Mouse (Mus musculus): Measurements from ENCODE around the gene Map6d1. TPM values are rescaled to one million over a fixed set of nuclear protein-coding genes. Genes with fewer than 3 reads are reported as not detected.

The Map6d1 gene
- polyA plus RNA-seq, 1 experiment from 2014 or later, result 5.1 TPM

GRCm38 (mm10) chr16:20199501-20200201, 41.5 kb downstream of the Map6d1 start:
- Histone ChIP-seq H3K27ac (replicated peaks; ENCODE audit: low read depth, low read length) (no peak overlapping the region), H3K4me1 (ENCODE audit: control insufficient read depth, insufficient read depth, low read length) (no peaks in the 10 kb centered on the region), H3K4me2 (ENCODE audit: low read length) (no peak overlapping the region), H3K9me3 (ENCODE audit: control insufficient read depth, low read length) (no peaks in the 10 kb centered on the region), H3K4me3 (replicated peaks; ENCODE audit: low read depth, low read length) (no peak overlapping the region), H3K9ac (replicated peaks; ENCODE audit: low read length) (no peak overlapping the region), H3K27me3 (ENCODE audit: control insufficient read depth, insufficient read depth, low read length) (no peaks in the 10 kb centered on the region), H3K36me3 (ENCODE audit: control insufficient read depth, insufficient read depth, low read length) (peaks cover 71% of the 10 kb centered on the region)
- ATAC-seq (ENCODE audit: low FRiP score, low TSS enrichment) (no peak), DNase-seq (no peak)
- 94% methylated on average over 5 of the region's 5 CpGs for WGBS

- WGBS, result 95% methylated on average over 5 of the region's 5 CpGs
- H3K4me3 ChIP-seq (replicated peaks; ENCODE audit: low read depth, low read length), result no peak overlapping the region
- peaks cover 77% of the 10 kb centered on the region for H3K36me3 ChIP-seq (ENCODE audit: control insufficient read depth, insufficient read depth, low read length)
- H3K4me2 ChIP-seq (ENCODE audit: low read length), result no peak overlapping the region
- H3K9me3 ChIP-seq (ENCODE audit: control insufficient read depth, low read length), result no peaks in the 10 kb centered on the region
- H3K27ac ChIP-seq (replicated peaks; ENCODE audit: low read depth, low read length), result no peak overlapping the region
- H3K27me3 ChIP-seq (ENCODE audit: control insufficient read depth, insufficient read depth, low read length), result no peaks in the 10 kb centered on the region
- no peak overlapping the region for H3K9ac ChIP-seq (replicated peaks; ENCODE audit: low read length)
- no peaks in the 10 kb centered on the region for H3K4me1 ChIP-seq (ENCODE audit: control insufficient read depth, insufficient read depth, low read length)
- ATAC-seq (ENCODE audit: low FRiP score, low TSS enrichment), result no peak
- DNase-seq, result no peak
Measured at GRCm38 (mm10) chr16:20196962-20197361, 44.2 kb downstream of the Map6d1 start.

GRCm38 (mm10) chr16:20195546-20195945, 45.6 kb downstream of the Map6d1 start:
- H3K27me3 ChIP-seq (ENCODE audit: control insufficient read depth, insufficient read depth, low read length), result no peaks in the 10 kb centered on the region
- no peak overlapping the region for H3K9ac ChIP-seq (replicated peaks; ENCODE audit: low read length)
- WGBS, result 97% methylated on average over 3 of the region's 3 CpGs
- no peak overlapping the region for H3K4me3 ChIP-seq (replicated peaks; ENCODE audit: low read depth, low read length)
- peaks cover 83% of the 10 kb centered on the region for H3K36me3 ChIP-seq (ENCODE audit: control insufficient read depth, insufficient read depth, low read length)
- ATAC-seq (ENCODE audit: low FRiP score, low TSS enrichment) (no peak), DNase-seq (peak; percentile 71)
- H3K27ac ChIP-seq (replicated peaks; ENCODE audit: low read depth, low read length), result no peak overlapping the region
- H3K4me1 ChIP-seq (ENCODE audit: control insufficient read depth, insufficient read depth, low read length), result no peaks in the 10 kb centered on the region
- no peak overlapping the region for H3K4me2 ChIP-seq (ENCODE audit: low read length)
- no peaks in the 10 kb centered on the region for H3K9me3 ChIP-seq (ENCODE audit: control insufficient read depth, low read length)

GRCm38 (mm10) chr16:20192043-20192442, 49.1 kb downstream of the Map6d1 start:
- peaks cover 92% of the 10 kb centered on the region for H3K36me3 ChIP-seq (ENCODE audit: control insufficient read depth, insufficient read depth, low read length)
- H3K27me3 ChIP-seq (ENCODE audit: control insufficient read depth, insufficient read depth, low read length), result no peaks in the 10 kb centered on the region
- ATAC-seq (ENCODE audit: low FRiP score, low TSS enrichment) (no peak), DNase-seq (no peak)
- no peak overlapping the region for H3K9ac ChIP-seq (replicated peaks; ENCODE audit: low read length)
- H3K4me2 ChIP-seq (ENCODE audit: low read length), result no peak overlapping the region
- no peak overlapping the region for H3K4me3 ChIP-seq (replicated peaks; ENCODE audit: low read depth, low read length)
- H3K27ac ChIP-seq (replicated peaks; ENCODE audit: low read depth, low read length), result no peak overlapping the region
- H3K4me1 ChIP-seq (ENCODE audit: control insufficient read depth, insufficient read depth, low read length), result no peaks in the 10 kb centered on the region
- no peaks in the 10 kb centered on the region for H3K9me3 ChIP-seq (ENCODE audit: control insufficient read depth, low read length)

- ATAC-seq (ENCODE audit: low FRiP score, low TSS enrichment), result no peak
- DNase-seq, result no peak
- H3K4me1 ChIP-seq (ENCODE audit: control insufficient read depth, insufficient read depth, low read length), result no peaks in the 10 kb centered on the region
- WGBS, result 89% methylated on average over 3 of the region's 3 CpGs
- no peak overlapping the region for H3K9ac ChIP-seq (replicated peaks; ENCODE audit: low read length)
- H3K27me3 ChIP-seq (ENCODE audit: control insufficient read depth, insufficient read depth, low read length), result no peaks in the 10 kb centered on the region
- H3K36me3 ChIP-seq (ENCODE audit: control insufficient read depth, insufficient read depth, low read length), result peaks cover 92% of the 10 kb centered on the region
- H3K4me2 ChIP-seq (ENCODE audit: low read length), result no peak overlapping the region
- H3K9me3 ChIP-seq (ENCODE audit: control insufficient read depth, low read length), result no peaks in the 10 kb centered on the region
- H3K27ac ChIP-seq (replicated peaks; ENCODE audit: low read depth, low read length), result no peak overlapping the region
- H3K4me3 ChIP-seq (replicated peaks; ENCODE audit: low read depth, low read length), result no peak overlapping the region
Measured at GRCm38 (mm10) chr16:20191161-20191882, 49.8 kb downstream of the Map6d1 start.

GRCm38 (mm10) chr16:20185368-20185767, 55.8 kb downstream of the Map6d1 start:
- no peaks in the 10 kb centered on the region for H3K27me3 ChIP-seq (ENCODE audit: control insufficient read depth, insufficient read depth, low read length)
- no peak for ATAC-seq (ENCODE audit: low FRiP score, low TSS enrichment)
- no peak overlapping the region for H3K27ac ChIP-seq (replicated peaks; ENCODE audit: low read depth, low read length)
- no peaks in the 10 kb centered on the region for H3K9me3 ChIP-seq (ENCODE audit: control insufficient read depth, low read length)
- no peak overlapping the region for H3K9ac ChIP-seq (replicated peaks; ENCODE audit: low read length)
- WGBS, result 61% methylated on average over 2 of the region's 2 CpGs
- H3K4me3 ChIP-seq (replicated peaks; ENCODE audit: low read depth, low read length), result no peak overlapping the region
- H3K4me1 ChIP-seq (ENCODE audit: control insufficient read depth, insufficient read depth, low read length), result no peaks in the 10 kb centered on the region
- peak; percentile 64 for DNase-seq
- H3K4me2 ChIP-seq (ENCODE audit: low read length), result no peak overlapping the region
- H3K36me3 ChIP-seq (ENCODE audit: control insufficient read depth, insufficient read depth, low read length), result peaks cover 67% of the 10 kb centered on the region

Other genes starting within 250 kb of the Map6d1 start
- 55.8 and 71.3 TPM in 2 replicates for gene Klhl24, start 143.8 kb downstream of the Map6d1 start, polyA plus RNA-seq (2014; fragmentation: Nextera tagmentation; extraction: Ambion mirVana)
- 17.6 and 26.6 TPM in 2 replicates for gene Yeats2, start 100.3 kb downstream of the Map6d1 start, polyA plus RNA-seq (2014; fragmentation: Nextera tagmentation; extraction: Ambion mirVana)
- 78.2 and 79.7 TPM in 2 replicates for gene Parl, start 61.0 kb upstream of the Map6d1 start, polyA plus RNA-seq (2014; fragmentation: Nextera tagmentation; extraction: Ambion mirVana)
- not detected in 2 replicates for gene Cyp2ab1, start 84.0 kb upstream of the Map6d1 start, polyA plus RNA-seq (2014; fragmentation: Nextera tagmentation; extraction: Ambion mirVana)
- gene Abcc5, start 185.0 kb upstream of the Map6d1 start, polyA plus RNA-seq (2014; fragmentation: Nextera tagmentation; extraction: Ambion mirVana), result 154 and 163 TPM in 2 replicates